Mouse (Mus musculus) heart, postnatal 4 days (tissue): ENCODE measurements around the gene Safb. TPM values are rescaled to one million over a fixed set of nuclear protein-coding genes. Genes with fewer than 3 reads are reported as not detected.

Experiments
- DNase-seq: peaks from one replicate; pipeline ENCODE4 v3.0.0; 2021
- total RNA-seq, 2 experiments: library from RNA; stranded (reverse); gene quantifications; 2 replicates each; pipeline ENCODE4 v1.2.3; 2021

Gene Safb
- total RNA-seq = 10 to 100 TPM; 89.2 to 92.5 TPM

GRCm38 (mm10) chr17:56584257-56585130 lies at the start of gene Safb, which contains the start of gene Safb2:
Gene Safb, plus strand, starts transcription at chr17:56584825.
Gene Safb2, minus strand, starts transcription at chr17:56584585.
- DNase-seq = peak; percentile 99

GRCm38 (mm10) chr17:56536192-56536591 lies 48.4 kb upstream of the Safb start:
- no peak for DNase-seq

GRCm38 (mm10) chr17:56536874-56537273 lies 47.8 kb upstream of the Safb start:
- no peak for DNase-seq

GRCm38 (mm10) chr17:56537912-56538311 lies 46.7 kb upstream of the Safb start:
- peak; percentile 19 for DNase-seq

GRCm38 (mm10) chr17:56540562-56540975 lies 44.1 kb upstream of the Safb start:
- peak; percentile 3 for DNase-seq

GRCm38 (mm10) chr17:56542736-56543135 lies 41.9 kb upstream of the Safb start:
- DNase-seq = no peak

- peak; percentile 3 for DNase-seq
Observed at GRCm38 (mm10) chr17:56543684-56544224, 40.9 kb upstream of the Safb start.

GRCm38 (mm10) chr17:56544699-56545387 lies 39.8 kb upstream of the Safb start:
- no peak for DNase-seq

GRCm38 (mm10) chr17:56545945-56546344 lies 38.7 kb upstream of the Safb start:
- no peak for DNase-seq

- no peak for DNase-seq
Observed at GRCm38 (mm10) chr17:56546576-56546975, 38.0 kb upstream of the Safb start.

- DNase-seq = peak; percentile 32
Observed at GRCm38 (mm10) chr17:56547116-56547845, 37.3 kb upstream of the Safb start.

- peak; percentile 4 for DNase-seq
Observed at GRCm38 (mm10) chr17:56547846-56548604, 36.6 kb upstream of the Safb start.

GRCm38 (mm10) chr17:56548605-56549105 lies 36.0 kb upstream of the Safb start:
- DNase-seq = no peak

GRCm38 (mm10) chr17:56550784-56551475 lies 33.7 kb upstream of the Safb start:
- peak; percentile 5 for DNase-seq

GRCm38 (mm10) chr17:56551841-56552581 lies 32.6 kb upstream of the Safb start:
- DNase-seq = no peak

- DNase-seq = peak; percentile 81
Observed at GRCm38 (mm10) chr17:56552781-56553363, 31.8 kb upstream of the Safb start.

- DNase-seq = no peak
Observed at GRCm38 (mm10) chr17:56554122-56554551, 30.5 kb upstream of the Safb start, which contains the start of gene Gm20219. Gene Gm20219, minus strand, starts transcription at chr17:56554387.

GRCm38 (mm10) chr17:56558448-56558847 lies 26.2 kb upstream of the Safb start:
- peak; percentile 78 for DNase-seq

GRCm38 (mm10) chr17:56559386-56559785 lies 25.2 kb upstream of the Safb start:
- DNase-seq = no peak

- DNase-seq = no peak
Observed at GRCm38 (mm10) chr17:56560131-56560530, 24.5 kb upstream of the Safb start.
